Mouse (Mus musculus) spleen, postnatal 10 days (tissue): Measurements from ENCODE around the gene Ccl22.

Experiments used
- DNase-seq, 2 experiments: peaks; one replicate each; pipeline ENCODE4 v3.0.0; 2021 to 2022; ENCODE audit warnings: low spot score in 2 of 2

Ccl22 gene

DNA sequence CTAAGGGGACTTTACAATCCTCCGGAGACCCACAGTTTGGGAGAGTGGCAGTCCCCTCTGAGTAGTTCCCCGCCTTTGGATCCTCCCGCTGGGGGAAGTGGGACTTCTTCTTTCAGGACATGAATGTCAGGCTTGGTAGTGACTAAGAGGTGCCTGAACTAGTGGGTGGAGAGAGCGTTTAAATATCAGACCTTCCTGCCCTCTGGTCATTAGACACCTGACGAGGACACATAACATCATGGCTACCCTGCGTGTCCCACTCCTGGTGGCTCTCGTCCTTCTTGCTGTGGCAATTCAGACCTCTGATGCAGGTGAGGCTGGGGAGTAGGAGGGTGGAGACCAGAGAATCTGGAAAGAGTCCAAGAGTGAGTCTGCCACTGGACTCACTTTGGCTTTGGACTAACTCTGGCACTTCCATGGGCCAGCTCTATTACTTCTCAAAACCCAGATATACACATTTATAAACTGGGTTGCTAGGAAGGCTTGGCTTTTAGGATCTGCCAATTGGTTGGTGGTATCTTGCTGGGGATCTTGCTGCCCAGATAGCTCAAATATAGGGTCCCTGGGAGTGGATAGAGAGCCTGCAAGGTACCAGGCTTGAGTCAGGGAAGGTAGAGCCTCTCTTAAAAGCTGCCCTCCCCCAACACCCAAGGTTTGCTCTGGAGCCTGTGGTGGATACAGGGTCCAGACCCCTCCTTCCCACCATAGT, at the start of gene Ccl22:
Gene Ccl22, plus strand, starts transcription at position 115 of the 709 bp plus-strand sequence.
- DNase-seq = no peak

DNA sequence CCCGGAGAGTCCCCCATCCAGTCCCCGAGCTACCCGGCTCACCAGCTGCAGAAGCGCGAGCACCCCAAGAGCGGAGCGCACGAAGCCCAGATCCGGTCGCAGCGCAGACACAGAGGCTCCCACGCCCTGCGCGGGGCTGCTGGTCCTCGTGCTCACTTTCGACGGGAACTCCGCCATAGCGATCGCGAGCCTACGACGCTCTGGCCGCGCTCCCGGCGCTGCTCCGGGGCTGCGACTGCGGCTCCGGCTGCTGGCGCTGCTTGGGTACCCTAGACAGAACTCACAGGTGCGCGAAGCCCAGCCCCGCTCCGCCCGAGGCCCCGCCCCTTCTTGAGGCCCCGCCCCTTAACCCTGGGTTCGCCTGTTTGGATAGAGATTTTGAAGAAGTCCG, 49.4 kb upstream of the Ccl22 start, which contains the start of gene Pllp:
Gene Pllp, minus strand, starts transcription at position 285 of the 391 bp plus-strand sequence.
- DNase-seq = peak in 1 of 2 experiments; percentile 53

GRCm38 (mm10) chr8:94696566-94696965, 48.8 kb upstream of the Ccl22 start:
- no peak for DNase-seq

- no peak for DNase-seq
Measured at GRCm38 (mm10) chr8:94697956-94698355, 47.4 kb upstream of the Ccl22 start.

DNA sequence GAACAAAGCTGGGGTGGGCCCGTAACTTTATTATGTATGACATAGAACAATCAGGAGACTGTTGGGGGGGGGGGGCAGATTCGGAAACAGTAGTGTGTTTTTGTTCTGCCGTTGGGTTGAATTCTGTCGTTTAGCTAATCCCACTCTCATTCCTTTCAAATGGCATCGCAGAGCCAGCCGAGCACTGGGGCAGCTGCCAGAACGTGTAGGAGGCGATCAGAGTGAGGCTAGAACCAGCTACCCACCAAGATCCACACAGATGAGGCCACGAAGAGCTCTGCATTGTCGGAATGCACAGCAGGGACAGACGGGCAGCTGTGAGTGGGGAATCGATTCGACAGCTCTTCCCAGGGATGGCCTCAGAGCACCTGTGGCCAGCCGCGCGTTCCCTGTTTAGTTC, 46.0 kb upstream of the Ccl22 start:
- no peak for DNase-seq

- no peak for DNase-seq
Measured at GRCm38 (mm10) chr8:94700421-94700935, 44.9 kb upstream of the Ccl22 start.

GRCm38 (mm10) chr8:94702156-94702555, 43.2 kb upstream of the Ccl22 start:
- DNase-seq = no peak

DNA sequence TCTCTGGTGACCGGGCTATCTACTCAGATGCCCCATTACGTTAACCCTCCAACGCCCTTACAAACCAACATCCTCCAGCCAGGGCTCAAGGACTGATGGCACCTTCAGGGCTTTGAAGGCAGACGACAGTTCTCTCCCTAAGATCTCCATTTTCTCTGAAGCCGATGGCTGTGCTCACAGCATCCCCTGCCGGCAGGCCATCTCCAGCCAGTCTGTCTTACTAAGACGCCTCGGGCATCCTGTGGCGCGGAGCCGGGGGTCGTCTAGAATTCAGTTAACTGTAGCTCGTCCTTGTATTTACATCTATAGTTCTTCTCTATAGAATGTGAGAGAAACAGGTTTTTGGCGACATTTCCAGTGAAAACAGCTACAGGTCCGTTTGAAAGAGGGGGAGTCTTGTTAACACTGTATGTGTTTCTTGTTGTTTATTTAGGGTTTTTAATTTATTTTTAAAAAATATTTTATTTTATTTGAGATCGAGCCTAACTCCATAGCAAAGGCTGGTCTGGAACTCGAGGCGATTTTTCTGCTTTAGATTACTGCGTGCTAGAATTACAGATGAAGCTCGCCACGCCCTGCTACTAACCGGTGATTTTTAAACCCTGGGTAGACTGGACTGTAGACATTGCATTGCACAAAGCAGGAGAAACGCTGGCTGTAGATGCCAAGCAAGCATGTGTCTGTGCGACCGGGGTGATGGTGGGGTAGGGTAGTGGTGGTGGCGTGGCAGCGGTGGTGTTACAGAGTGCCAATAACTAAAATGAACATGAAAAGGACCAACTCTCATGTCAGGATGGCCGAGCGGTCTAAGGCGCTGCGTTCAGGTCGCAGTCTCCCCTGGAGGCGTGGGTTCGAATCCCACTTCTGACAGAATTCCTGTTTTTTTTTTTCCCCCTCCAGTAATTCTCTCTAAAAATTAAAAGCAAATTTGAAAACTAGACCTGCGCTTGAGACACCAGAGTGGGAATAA, 42.3 kb upstream of the Ccl22 start:
- peak; percentile 72 to 85 for DNase-seq

DNA sequence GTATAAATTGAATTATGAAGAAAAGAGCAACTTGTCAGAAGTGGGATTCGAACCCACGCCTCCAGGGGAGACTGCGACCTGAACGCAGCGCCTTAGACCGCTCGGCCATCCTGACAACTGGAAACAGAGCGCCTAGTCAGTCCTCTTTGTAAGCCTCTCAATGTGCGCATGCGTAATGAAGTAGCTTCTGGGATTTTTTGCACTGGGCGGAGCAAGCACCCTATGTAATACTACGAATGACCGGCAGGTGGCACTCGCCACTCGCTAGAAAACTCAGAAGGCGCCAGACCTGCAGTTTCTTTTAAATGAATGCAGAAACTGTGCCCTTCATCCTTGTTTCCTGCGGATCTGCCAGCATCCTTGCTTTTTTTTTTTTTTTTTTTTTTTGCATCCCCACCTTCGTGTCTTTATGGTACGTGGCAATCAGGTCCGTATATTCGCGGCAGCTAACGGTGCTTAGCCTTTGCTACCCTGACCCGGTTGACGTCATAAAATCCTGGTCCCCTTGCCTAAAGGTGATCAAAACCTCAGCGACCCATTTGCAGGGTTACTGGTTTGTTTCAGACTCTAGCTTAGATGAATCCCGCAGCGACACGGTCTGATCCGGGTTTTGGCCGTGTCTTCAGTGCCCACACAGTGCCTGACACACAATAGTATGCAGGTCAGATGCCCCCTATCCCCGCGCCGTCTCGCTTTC, 41.3 kb upstream of the Ccl22 start:
- DNase-seq = peak; percentile 98 to 100

DNA sequence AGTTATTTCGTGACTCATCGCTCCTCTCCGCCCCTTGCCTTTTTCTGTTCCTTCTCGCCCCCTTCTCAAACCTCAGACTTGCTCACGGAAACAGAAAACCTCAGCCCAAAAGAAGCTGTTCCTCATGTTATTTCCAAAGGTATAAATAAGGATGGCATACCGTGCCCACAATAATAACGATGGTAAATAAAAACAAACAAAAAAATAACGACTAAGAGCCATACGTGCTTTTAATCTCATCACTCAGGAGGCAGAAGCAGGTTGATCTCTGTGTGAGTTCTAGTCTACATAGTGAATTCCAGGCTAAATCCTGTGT, 40.8 kb upstream of the Ccl22 start:
- DNase-seq = no peak

DNA sequence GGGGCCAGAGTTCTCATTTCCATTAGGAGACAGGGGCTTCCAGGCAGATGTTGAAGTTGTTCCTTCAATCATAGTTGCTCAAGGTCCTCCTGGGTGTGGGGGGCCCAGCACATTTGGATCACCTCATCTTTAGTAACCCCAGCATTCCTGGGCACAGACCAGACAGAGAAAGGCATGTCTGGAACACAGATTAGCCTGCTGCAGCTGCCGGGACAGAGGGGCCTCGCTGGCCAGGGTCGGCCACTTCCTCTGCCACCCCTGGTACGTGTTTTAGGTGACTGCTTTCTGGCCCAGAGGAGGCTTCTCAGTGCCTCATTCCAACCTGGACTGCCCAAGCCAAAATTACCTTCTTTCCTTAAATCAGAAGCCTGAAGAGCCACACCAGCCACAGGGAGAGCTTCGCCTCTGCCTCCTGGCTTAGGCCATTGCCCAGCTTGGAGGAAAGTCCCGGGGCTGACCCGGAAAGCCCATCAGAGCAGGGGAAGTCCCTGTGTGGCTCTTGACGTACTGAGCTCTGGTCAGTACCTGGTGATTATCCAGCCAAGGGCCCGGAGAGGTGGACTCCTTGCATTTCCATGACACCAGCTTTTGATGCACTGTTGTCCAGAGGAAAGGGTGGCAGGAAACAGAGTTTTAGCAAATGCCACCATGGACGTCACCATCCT, 39.7 kb upstream of the Ccl22 start:
- DNase-seq = no peak

GRCm38 (mm10) chr8:94706732-94707395, 38.5 kb upstream of the Ccl22 start:
- DNase-seq = no peak

GRCm38 (mm10) chr8:94710336-94710735, 35.1 kb upstream of the Ccl22 start:
- DNase-seq = no peak

- DNase-seq = no peak
Measured at GRCm38 (mm10) chr8:94711160-94711718, 34.2 kb upstream of the Ccl22 start.

DNA sequence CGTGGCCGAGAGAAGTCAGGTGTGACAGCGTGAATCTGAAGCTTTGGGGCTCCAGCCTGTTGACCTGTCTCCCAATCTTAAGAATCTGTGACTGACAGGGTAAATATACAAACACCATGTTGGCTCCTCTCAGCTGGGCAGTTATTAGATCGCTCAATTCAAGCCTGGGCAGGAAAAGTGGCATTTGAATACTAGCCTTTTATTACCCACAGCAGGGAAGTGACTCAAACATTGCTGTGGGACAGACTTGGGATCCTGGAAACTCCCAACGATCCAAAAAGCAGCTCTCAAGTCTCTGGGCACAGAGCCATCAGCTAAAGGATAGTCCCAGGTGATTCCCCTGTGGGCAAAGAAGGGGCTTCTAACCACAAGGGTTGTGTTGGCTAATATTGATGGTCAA, 30.8 kb upstream of the Ccl22 start:
- DNase-seq = no peak

- DNase-seq = no peak
Measured at GRCm38 (mm10) chr8:94715871-94716270, 29.5 kb upstream of the Ccl22 start.

DNA sequence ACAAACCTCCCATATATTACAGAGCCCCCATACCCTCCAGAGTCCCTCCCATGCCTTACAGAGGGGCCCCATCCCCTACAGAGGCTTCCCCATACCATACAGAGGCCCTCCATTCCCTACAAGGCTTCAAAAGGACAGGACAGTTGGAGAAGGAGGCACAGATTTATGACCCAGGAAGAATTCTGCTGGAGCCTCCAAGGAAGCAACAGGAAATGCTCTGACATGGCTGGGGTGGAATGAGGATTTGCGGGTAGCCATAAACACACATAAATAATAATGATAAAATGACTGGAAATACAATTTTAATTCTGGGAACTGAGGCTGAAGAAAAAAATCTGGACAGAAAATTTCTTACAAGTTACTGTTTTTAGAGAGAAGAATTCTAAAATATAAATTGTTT, 28.5 kb upstream of the Ccl22 start:
- no peak for DNase-seq

DNA sequence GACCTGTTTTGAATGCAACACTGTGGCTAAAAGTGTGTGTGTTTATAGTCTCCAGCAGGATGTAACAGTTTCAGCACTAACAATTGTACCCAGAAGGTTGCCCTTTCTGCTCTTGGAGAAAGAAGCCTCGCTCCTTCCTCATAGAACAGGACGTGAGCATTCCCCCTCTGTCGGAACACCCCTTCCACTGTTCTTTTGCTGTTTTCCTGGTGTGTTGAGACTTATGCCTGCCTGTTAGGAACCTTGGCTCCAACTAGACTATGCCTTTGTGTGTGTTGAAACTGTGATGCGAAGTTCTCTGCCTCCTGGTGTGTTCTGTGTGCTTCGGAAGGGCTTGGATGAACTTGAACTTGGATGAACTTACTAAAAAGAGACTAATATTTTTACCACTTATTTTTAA, 19.4 kb upstream of the Ccl22 start:
- DNase-seq = no peak

DNA sequence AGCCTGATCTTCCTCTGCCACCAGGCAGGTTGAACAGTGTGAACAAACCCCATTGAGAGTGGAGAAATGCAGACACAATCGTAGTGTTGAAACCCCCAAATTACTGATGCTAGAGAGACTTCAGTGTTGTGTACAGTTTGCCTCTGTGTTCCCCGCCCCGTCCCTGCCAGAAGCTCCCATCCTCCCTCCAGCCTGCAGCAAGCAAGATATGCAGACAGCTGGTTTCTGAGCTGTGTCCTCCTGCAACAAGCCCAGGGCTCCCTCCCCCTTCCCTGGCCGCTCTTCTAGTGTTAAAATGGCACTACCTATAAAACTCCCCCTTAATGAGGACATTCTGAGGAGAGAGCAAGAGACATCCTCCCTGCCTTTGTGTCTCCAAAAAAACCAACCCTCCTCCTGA, 16.1 kb upstream of the Ccl22 start:
- DNase-seq = peak in 1 of 2 experiments; percentile 61

DNA sequence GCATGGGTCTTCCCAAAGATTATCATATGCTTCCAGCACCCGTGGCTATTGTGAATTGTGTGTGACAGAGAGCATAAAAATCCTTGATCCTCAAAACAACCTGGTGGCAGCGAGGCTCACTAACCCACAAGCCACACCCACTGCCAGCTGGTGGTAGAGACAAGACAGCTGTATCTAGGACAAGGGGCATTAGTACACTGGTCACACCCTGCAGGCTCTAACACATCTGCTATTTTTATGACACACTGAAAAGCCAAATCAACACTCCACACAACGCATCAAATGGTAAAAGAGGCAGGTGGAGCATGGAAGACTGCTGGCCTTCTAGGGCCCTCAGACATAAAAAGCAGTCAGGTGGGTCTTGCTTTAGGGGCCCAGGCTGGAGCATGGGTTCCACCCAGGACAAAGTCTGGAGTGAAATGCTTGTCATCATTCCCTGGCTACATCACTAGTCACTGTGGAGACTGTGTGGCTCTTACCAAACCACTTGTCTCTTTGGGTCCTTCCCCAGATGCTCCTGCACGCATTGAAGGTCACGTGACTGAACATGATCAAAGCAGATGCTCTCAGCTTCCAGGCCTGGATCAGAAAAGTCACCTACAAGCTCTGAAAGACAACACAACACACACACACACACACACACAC, 11.4 kb upstream of the Ccl22 start:
- DNase-seq = peak; percentile 78 to 93
